Mouse (Mus musculus): ENCODE data around the gene Msrb3. TPM values are rescaled to one million over a fixed set of nuclear protein-coding genes. Genes with fewer than 3 reads are reported as not detected.

Gene Msrb3
- total RNA-seq, 2 experiments from 2014 or later = 4.2 to 4.3 TPM

- DNase-seq (ENCODE audit: extremely low spot score in 1 of 2, low spot score in 1 of 2) = no peak
Measured at GRCm38 (mm10) chr10:120815290-120815689, 83.6 kb downstream of the Msrb3 start.

- DNase-seq (ENCODE audit: extremely low spot score in 1 of 2, low spot score in 1 of 2) = no peak
Measured at GRCm38 (mm10) chr10:120811796-120812443, 87.0 kb downstream of the Msrb3 start.

GRCm38 (mm10) chr10:120810832-120811571 is 87.9 kb downstream of the Msrb3 start:
- no peak for DNase-seq (ENCODE audit: extremely low spot score in 1 of 2, low spot score in 1 of 2)

GRCm38 (mm10) chr10:120810053-120810696 is 88.7 kb downstream of the Msrb3 start:
- no peak for DNase-seq (ENCODE audit: extremely low spot score in 1 of 2, low spot score in 1 of 2)

- no peak for DNase-seq (ENCODE audit: extremely low spot score in 1 of 2, low spot score in 1 of 2)
Measured at GRCm38 (mm10) chr10:120808167-120808566, 90.7 kb downstream of the Msrb3 start.

- no peak for DNase-seq (ENCODE audit: extremely low spot score in 1 of 2, low spot score in 1 of 2)
Measured at GRCm38 (mm10) chr10:120801127-120801526, 97.8 kb downstream of the Msrb3 start.

GRCm38 (mm10) chr10:120799479-120799878 is 99.4 kb downstream of the Msrb3 start:
- DNase-seq (ENCODE audit: extremely low spot score in 1 of 2, low spot score in 1 of 2) = no peak

GRCm38 (mm10) chr10:120796749-120797148 is 102.2 kb downstream of the Msrb3 start:
- DNase-seq (ENCODE audit: extremely low spot score in 1 of 2, low spot score in 1 of 2) = no peak

GRCm38 (mm10) chr10:120794391-120794817 is 104.5 kb downstream of the Msrb3 start:
- no peak for DNase-seq (ENCODE audit: extremely low spot score in 1 of 2, low spot score in 1 of 2)

- no peak for DNase-seq (ENCODE audit: extremely low spot score in 1 of 2, low spot score in 1 of 2)
Measured at GRCm38 (mm10) chr10:120792191-120792765, 106.6 kb downstream of the Msrb3 start.

GRCm38 (mm10) chr10:120791438-120791837 is 107.5 kb downstream of the Msrb3 start:
- DNase-seq (ENCODE audit: extremely low spot score in 1 of 2, low spot score in 1 of 2) = no peak

- DNase-seq (ENCODE audit: extremely low spot score in 1 of 2, low spot score in 1 of 2) = no peak
Measured at GRCm38 (mm10) chr10:120787202-120787601, 111.7 kb downstream of the Msrb3 start.

GRCm38 (mm10) chr10:120784516-120784915 is 114.4 kb downstream of the Msrb3 start:
- DNase-seq (ENCODE audit: extremely low spot score in 1 of 2, low spot score in 1 of 2) = no peak

- DNase-seq (ENCODE audit: extremely low spot score in 1 of 2, low spot score in 1 of 2) = no peak
Measured at GRCm38 (mm10) chr10:120783393-120783792, 115.5 kb downstream of the Msrb3 start.

GRCm38 (mm10) chr10:120777499-120777898 is 121.4 kb downstream of the Msrb3 start:
- DNase-seq (ENCODE audit: extremely low spot score in 1 of 2, low spot score in 1 of 2) = no peak

GRCm38 (mm10) chr10:120775361-120775760 is 123.5 kb downstream of the Msrb3 start:
- DNase-seq (ENCODE audit: extremely low spot score in 1 of 2, low spot score in 1 of 2) = no peak

- DNase-seq (ENCODE audit: extremely low spot score in 1 of 2, low spot score in 1 of 2) = no peak
Measured at GRCm38 (mm10) chr10:120767418-120767817, 131.5 kb downstream of the Msrb3 start.

- no peak for DNase-seq (ENCODE audit: extremely low spot score in 1 of 2, low spot score in 1 of 2)
Measured at GRCm38 (mm10) chr10:120765398-120765797, 133.5 kb downstream of the Msrb3 start.

- DNase-seq (ENCODE audit: extremely low spot score in 1 of 2, low spot score in 1 of 2) = no peak
Measured at GRCm38 (mm10) chr10:120763656-120764466, 135.0 kb downstream of the Msrb3 start.

- DNase-seq (ENCODE audit: extremely low spot score in 1 of 2, low spot score in 1 of 2) = no peak
Measured at GRCm38 (mm10) chr10:120762958-120763357, 135.9 kb downstream of the Msrb3 start.

All from layer of hippocampus, postnatal 25 days (tissue).